Mouse (Mus musculus) C2C12 (cell line): Measurements from ENCODE around the gene Slc22a15. TPM values are rescaled to one million over a fixed set of nuclear protein-coding genes. Genes with fewer than 3 reads are reported as not detected.

ENCODE experiments used
- H3K27me3 ChIP-seq: one replicate; pipeline ENCODE4 v1.6.1; 2011; ENCODE audit not compliant: control insufficient read depth, insufficient read depth, insufficient read length
- H3K36me3 ChIP-seq: one replicate; pipeline ENCODE4 v1.6.1; 2011; ENCODE audit not compliant: control insufficient read depth, insufficient read depth
- H3K4me3 ChIP-seq: one replicate; pipeline ENCODE4 v1.5.1; 2011; ENCODE audit warnings: mild to moderate bottlenecking, control low read depth; ENCODE audit not compliant: poor library complexity, insufficient read depth, severe bottlenecking
- H3K79me2 ChIP-seq: one replicate; pipeline ENCODE4 v1.6.1; 2011; ENCODE audit not compliant: control insufficient read depth, insufficient read depth
- H3K79me3 ChIP-seq: one replicate; pipeline ENCODE4 v1.6.1; 2011; ENCODE audit warnings: low read depth, control low read depth
- H3ac ChIP-seq: one replicate; pipeline ENCODE3; 2011; ENCODE audit warnings: low read depth; ENCODE audit not compliant: control insufficient read depth, insufficient read length
- CEBPB ChIP-seq: IDR thresholded peaks from one replicate; pipeline ENCODE4 v1.6.1; 2011; ENCODE audit warnings: low read depth, mild to moderate bottlenecking, control low read depth, moderate library complexity
- CTCF ChIP-seq: IDR thresholded peaks from one replicate; pipeline ENCODE4 v1.5.1; 2011; ENCODE audit not compliant: control insufficient read depth, insufficient read depth, insufficient read length
- FOSL1 ChIP-seq: IDR thresholded peaks from one replicate; pipeline ENCODE4 v1.8.0; 2011; ENCODE audit warnings: mild to moderate bottlenecking, low read length; ENCODE audit not compliant: poor library complexity, insufficient read depth, severe bottlenecking
- MAX ChIP-seq: IDR thresholded peaks from one replicate; pipeline ENCODE4 v1.6.1; 2011; ENCODE audit warnings: mild to moderate bottlenecking, control low read depth
- MYOD1 ChIP-seq: IDR thresholded peaks from one replicate; pipeline ENCODE4 v1.6.1; 2011; ENCODE audit warnings: low read depth; ENCODE audit not compliant: control insufficient read depth, insufficient read length
- MYOG ChIP-seq: IDR thresholded peaks from one replicate; pipeline ENCODE4 v1.6.1; 2011; ENCODE audit not compliant: control insufficient read depth, insufficient read length; ENCODE audit errors: extremely low read depth
- USF1 ChIP-seq: IDR thresholded peaks from one replicate; pipeline ENCODE4 v1.6.1; 2011; ENCODE audit warnings: low read depth, mild to moderate bottlenecking, control low read depth, moderate library complexity
- polyA plus RNA-seq: library from polyadenylated mRNA; unstranded; fragments of >200 nt; fragmentation: generic; extraction: Trizol; gene quantifications from one replicate; pipeline ENCODE4 v1.2.1, GENCODE M21; 2012; ENCODE audit warnings: missing spikeins

The Slc22a15 gene
- polyA plus RNA-seq, 1 experiment = 7.9 TPM

DNA sequence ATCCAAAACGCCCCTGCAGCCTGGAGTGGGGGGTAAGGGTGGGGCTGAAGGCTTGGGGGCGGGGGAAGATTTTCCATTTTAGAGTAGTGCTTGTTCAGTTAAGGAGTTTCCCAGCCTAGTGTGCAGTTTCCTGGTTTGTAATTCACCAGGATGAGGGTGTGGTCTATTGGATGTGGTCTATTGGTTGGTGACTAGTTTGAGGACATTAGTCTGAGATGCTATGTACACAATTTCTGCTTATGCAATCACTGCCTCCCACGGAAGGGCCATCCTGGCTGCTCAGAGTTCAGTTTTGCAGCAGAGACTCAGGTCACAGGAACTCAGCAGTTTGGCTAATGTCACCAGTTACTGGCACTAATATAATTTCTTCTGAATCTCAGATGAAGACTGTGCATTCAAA is 33.8 kb upstream of the Slc22a15 start:
- Histone ChIP-seq H3K79me2 (no peaks in the 10 kb centered on the region), H3K36me3 (no peaks in the 10 kb centered on the region), H3K27me3 (no peaks in the 10 kb centered on the region), H3K79me3 (no peaks in the 10 kb centered on the region), H3ac (no peak overlapping the region), H3K4me3 (no peak overlapping the region)
- TF ChIP-seq MYOD1 (no peak), MAX (no peak), USF1 (no peak), CEBPB (no peak), FOSL1 (no peak), MYOG (no peak), CTCF (no peak)

DNA sequence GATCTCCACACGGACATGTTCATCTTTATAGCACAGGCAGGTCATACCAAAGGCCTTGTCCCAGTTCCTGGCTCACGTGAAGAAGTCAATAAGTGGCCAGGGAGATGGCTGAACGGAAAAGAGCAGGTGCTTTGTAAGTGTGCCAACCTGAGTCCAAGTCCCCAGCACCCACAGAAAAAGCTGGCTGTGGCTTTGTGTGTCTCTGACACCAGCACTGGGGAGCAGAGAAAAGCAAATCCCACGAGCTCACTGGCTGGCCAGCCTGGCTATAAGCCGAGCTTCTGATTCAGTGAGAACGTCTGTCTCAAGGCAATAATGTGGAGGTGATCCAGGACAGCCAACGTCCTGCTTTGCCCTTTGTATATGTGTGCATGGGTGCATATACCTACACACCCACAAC is 29.3 kb upstream of the Slc22a15 start:
- H3K4me3 ChIP-seq = no peak overlapping the region
- no peaks in the 10 kb centered on the region for H3K79me3 ChIP-seq
- no peaks in the 10 kb centered on the region for H3K79me2 ChIP-seq
- no peak for TF ChIP-seq CEBPB
- TF ChIP-seq FOSL1 = no peak
- TF ChIP-seq CTCF = no peak
- no peak for TF ChIP-seq USF1
- no peak for TF ChIP-seq MYOG
- TF ChIP-seq MYOD1 = no peak
- TF ChIP-seq MAX = no peak
- no peaks in the 10 kb centered on the region for H3K27me3 ChIP-seq
- H3ac ChIP-seq = no peak overlapping the region
- H3K36me3 ChIP-seq = no peaks in the 10 kb centered on the region

DNA sequence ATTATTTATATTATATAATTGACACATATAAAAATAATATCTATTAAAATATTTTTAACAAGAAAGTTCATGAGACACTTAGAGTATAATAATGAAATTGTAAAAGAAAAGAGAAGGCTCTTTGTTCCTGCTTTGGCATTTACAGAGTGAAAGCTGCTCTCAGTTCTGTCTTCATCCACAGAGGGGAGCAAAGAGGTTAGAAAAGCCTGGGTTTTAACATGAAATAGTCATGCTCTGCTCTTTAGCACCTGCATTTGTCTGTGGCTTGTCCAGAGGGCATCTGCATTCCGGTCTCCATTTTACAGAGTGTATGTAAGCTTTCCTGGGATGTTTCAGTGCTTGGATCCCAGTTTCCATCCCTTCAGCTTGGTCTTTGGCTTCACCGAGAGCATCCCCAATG is 28.3 kb upstream of the Slc22a15 start:
- Histone ChIP-seq H3K79me3 (no peaks in the 10 kb centered on the region), H3K79me2 (no peaks in the 10 kb centered on the region), H3K36me3 (no peaks in the 10 kb centered on the region), H3ac (no peak overlapping the region), H3K27me3 (no peaks in the 10 kb centered on the region), H3K4me3 (no peak overlapping the region)
- TF ChIP-seq CTCF (no peak), FOSL1 (no peak), CEBPB (no peak), MAX (no peak), MYOD1 (no peak), MYOG (no peak), USF1 (no peak)

DNA sequence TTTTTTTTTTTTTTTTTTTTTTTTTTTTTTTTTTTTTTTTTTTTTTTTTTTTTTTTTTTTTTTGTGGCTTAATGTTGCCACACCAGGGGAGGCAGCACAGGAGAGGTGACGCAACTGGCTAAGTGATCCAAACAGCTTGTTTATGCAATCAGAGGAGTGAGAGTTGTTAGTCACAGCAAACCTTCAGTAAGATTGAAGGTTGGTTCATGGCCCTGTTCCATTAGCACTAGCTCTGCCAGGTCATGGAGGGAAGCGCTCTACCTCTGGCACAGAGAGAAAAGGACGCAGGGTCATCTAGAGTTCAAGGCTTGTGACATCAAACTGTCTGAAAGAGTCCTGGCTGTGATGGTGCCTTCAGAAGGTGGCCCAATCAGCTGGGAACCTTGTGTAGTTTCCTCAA is 24.3 kb upstream of the Slc22a15 start:
- Histone ChIP-seq H3K4me3 (no peak overlapping the region), H3K27me3 (no peaks in the 10 kb centered on the region), H3K36me3 (no peaks in the 10 kb centered on the region), H3K79me2 (no peaks in the 10 kb centered on the region), H3ac (no peak overlapping the region), H3K79me3 (no peaks in the 10 kb centered on the region)
- TF ChIP-seq CEBPB (peak; percentile 44), USF1 (no peak)

DNA sequence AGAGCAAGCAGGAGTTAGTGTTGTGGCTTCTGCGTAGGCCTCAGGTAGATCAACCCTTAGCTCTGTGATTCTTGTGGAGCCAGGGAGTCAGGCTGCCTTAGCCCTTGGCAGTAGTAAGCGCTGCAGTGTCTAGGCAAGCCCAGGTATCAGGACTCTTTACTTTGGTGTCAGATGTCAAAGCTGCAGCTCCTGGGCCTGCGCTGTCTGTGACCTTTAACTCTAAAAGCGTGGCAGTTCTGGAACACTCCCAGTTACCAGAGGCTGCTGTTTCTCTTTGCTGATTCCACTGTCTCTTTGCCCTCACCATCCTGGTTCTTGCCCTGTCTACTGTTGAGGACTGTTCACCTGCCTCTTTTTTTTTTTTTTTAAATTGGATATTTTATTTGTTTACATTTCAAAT is 23.0 kb upstream of the Slc22a15 start:
- H3K79me3 ChIP-seq = no peaks in the 10 kb centered on the region

GRCm38 (mm10) chr3:101945257-101945656 is 21.0 kb upstream of the Slc22a15 start:
- Histone ChIP-seq H3K79me2 (no peaks in the 10 kb centered on the region), H3K36me3 (no peaks in the 10 kb centered on the region), H3ac (no peak overlapping the region), H3K4me3 (no peak overlapping the region), H3K79me3 (no peaks in the 10 kb centered on the region), H3K27me3 (no peaks in the 10 kb centered on the region)
- no peak for TF ChIP-seq MAX
- no peak for TF ChIP-seq MYOG
- TF ChIP-seq MYOD1 = no peak
- no peak for TF ChIP-seq CEBPB
- no peak for TF ChIP-seq FOSL1
- no peak for TF ChIP-seq CTCF
- no peak for TF ChIP-seq USF1

More for the DNA sequence above, 23.0 kb upstream of the Slc22a15 start:
- Histone ChIP-seq H3K27me3 (no peaks in the 10 kb centered on the region), H3K4me3 (no peak overlapping the region), H3K79me2 (no peaks in the 10 kb centered on the region), H3K36me3 (no peaks in the 10 kb centered on the region), H3ac (no peak overlapping the region)
- TF ChIP-seq MYOG (no peak), CTCF (no peak), MYOD1 (no peak)
